Mouse (Mus musculus) small intestine, adult 2 months (tissue): ENCODE measurements around the gene Pigo. TPM values are rescaled to one million over a fixed set of nuclear protein-coding genes. Genes with fewer than 3 reads are reported as not detected.

ENCODE experiments used
- H3K27ac ChIP-seq: fragments of 200-500 bp; 2 replicates; pipeline ENCODE4 v1.5.1; 2012; ENCODE audit warnings: low read depth, low read length, control low read depth, inconsistent platforms; ENCODE audit not compliant: insufficient read depth
- H3K27me3 ChIP-seq: fragments of 200-500 bp; 2 replicates; pipeline ENCODE4 v1.6.1; 2012; ENCODE audit warnings: mild to moderate bottlenecking, moderate library complexity, low read length, inconsistent platforms; ENCODE audit not compliant: control insufficient read depth, insufficient read depth
- H3K36me3 ChIP-seq: fragments of 200-500 bp; 2 replicates; pipeline ENCODE4 v1.6.1; 2012; ENCODE audit warnings: mild to moderate bottlenecking, low read length, control low read depth, inconsistent platforms; ENCODE audit not compliant: control insufficient read depth, insufficient read depth
- H3K4me1 ChIP-seq: fragments of 200-500 bp; 2 replicates; pipeline ENCODE4 v1.6.1; 2012; ENCODE audit warnings: low read length, inconsistent platforms, mixed read lengths; ENCODE audit not compliant: control insufficient read depth, insufficient read depth, insufficient read length
- H3K4me3 ChIP-seq: fragments of 200-500 bp; 2 replicates; pipeline ENCODE4 v1.5.1; 2012; ENCODE audit warnings: low read depth, mild to moderate bottlenecking, control low read depth, inconsistent platforms, low read length, moderate library complexity
- CTCF ChIP-seq: fragments of 200-500 bp; IDR thresholded peaks from 2 replicates; pipeline ENCODE4 v1.5.1; 2012; ENCODE audit warnings: low read depth, mild to moderate bottlenecking, control low read depth, inconsistent platforms, low read length, moderate library complexity, mixed read lengths; ENCODE audit not compliant: insufficient replicate concordance, insufficient read length; ENCODE audit errors: extremely low read depth
- POLR2A ChIP-seq: fragments of 200-500 bp; IDR thresholded peaks from 2 replicates; pipeline ENCODE4 v1.6.1; 2012; ENCODE audit warnings: low read depth, mild to moderate bottlenecking, control low read depth, inconsistent platforms, low read length, moderate library complexity
- WGBS: fragments of 180-500 bp; shearing (Covaris S2); methylation state at CpG from one replicate; pipeline ENCODE4 v1.1.7; 2018; 5-methylcytosine and 5-hydroxymethylcytosine counted together
- polyA plus RNA-seq: library from polyadenylated mRNA; depleted of rRNA; stranded (reverse); fragments of >200 nt; gene quantifications from 2 replicates; pipeline ENCODE4 v1.2.3, GENCODE M21; 2012

Pigo gene
- polyA plus RNA-seq, 1 experiment = 30.6 TPM

DNA sequence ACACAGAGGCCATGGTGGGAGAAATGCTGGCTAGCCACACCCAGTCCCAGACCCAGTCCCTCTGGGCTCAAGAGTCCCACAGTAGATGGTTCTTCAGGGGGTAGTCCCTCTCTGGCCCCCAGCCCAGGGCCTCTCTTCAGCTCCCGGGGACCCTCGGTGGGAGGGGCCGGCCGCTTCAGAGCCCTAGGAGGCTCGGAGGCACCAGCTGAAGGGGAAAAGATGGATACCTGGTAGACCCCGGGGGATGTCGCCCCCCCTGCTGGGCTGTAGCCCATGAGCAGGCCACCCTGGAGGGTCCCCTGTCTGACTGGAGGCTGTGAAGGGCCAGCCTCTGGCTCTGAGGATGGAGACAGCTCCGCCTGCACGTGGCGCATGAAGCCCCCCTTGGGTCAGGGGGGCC, 10.7 kb upstream of the Pigo start:
- Histone ChIP-seq H3K27ac (no peak overlapping the region), H3K4me1 (peaks cover 16% of the 10 kb centered on the region; the same call in 1 of the 2 replicates), H3K27me3 (no peaks in the 10 kb centered on the region), H3K4me3 (no peak overlapping the region), H3K36me3 (peaks cover 32% of the 10 kb centered on the region)
- WGBS = 87% methylated on average over 10 of the region's 10 CpGs
- TF ChIP-seq POLR2A = no peak
- no peak for TF ChIP-seq CTCF

DNA sequence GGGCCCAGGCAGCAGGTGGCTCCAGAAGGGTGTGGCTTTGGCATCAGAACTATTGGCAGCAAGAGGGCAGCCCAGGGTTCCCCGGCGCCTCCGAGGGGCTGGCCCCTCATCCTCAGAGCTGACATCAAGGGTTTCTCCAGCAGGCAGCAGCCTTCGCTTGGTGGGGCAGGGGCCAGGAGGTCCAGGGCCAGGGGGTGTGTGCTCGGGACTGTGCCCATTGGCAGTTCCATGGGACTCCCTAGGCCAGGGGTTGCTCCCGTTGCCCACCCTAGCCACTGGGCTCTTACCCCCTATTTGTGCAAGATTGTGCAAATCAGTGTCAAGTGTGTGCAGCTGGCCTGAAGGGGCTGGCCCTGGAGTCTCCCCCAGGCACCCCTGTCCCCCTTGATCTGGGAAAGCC, 10.2 kb upstream of the Pigo start:
- Histone ChIP-seq H3K27me3 (no peaks in the 10 kb centered on the region), H3K36me3 (peaks cover 32% of the 10 kb centered on the region), H3K27ac (no peak overlapping the region), H3K4me1 (peaks cover 16% of the 10 kb centered on the region; the same call in 1 of the 2 replicates), H3K4me3 (no peak overlapping the region)
- WGBS = 54% methylated on average over 6 of the region's 6 CpGs
- no peak for TF ChIP-seq CTCF
- no peak for TF ChIP-seq POLR2A

DNA sequence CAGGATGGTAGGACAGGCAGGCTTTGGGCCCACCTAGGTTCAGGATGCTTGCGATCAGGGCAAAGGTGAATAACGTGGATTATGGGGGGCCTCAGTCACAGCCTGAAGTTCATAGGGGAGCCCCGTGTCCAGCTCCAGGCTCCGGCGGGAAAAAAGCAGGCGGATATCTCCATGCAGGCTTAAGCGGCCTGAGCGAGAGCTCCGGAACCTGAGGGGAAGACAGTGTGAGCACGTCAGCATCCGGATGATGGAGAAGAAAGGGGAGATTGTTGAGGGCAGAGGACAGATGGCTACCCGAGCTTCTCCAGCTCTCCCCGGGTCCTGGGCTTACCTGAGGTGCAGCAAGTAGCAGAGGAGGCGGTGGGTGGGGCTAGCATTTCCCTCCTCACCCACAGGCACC, 7.9 kb upstream of the Pigo start:
- Histone ChIP-seq H3K4me1 (peaks cover 14% of the 10 kb centered on the region; the same call in 1 of the 2 replicates), H3K4me3 (no peak overlapping the region), H3K36me3 (peaks cover 37% of the 10 kb centered on the region), H3K27me3 (no peaks in the 10 kb centered on the region), H3K27ac (no peak overlapping the region)
- TF ChIP-seq POLR2A (no peak), CTCF (no peak)
- 90% methylated on average over 14 of the region's 14 CpGs for WGBS

DNA sequence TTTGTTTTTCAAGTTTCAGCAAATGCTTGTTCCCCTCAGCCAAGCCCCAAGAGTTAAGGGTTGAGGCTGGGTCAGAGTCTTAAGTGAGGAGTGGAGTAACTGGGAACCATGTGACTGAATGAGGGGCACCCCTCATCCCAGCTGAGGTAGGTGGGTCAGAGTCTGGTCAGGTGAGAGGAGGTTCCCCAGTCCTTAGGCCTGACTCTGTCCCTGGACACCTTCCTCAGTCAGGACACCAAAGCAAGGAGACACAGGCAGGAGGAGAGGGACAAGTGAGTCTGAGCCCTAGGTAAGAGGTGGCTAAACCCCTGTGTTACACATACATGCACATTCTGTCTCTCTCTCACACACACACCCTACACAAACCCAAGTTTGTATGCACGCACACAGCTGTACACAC, 6.9 kb upstream of the Pigo start:
- Histone ChIP-seq H3K27ac (no peak overlapping the region), H3K4me3 (no peak overlapping the region), H3K4me1 (peaks cover 13% of the 10 kb centered on the region; the same call in 1 of the 2 replicates), H3K36me3 (peaks cover 42% of the 10 kb centered on the region), H3K27me3 (no peaks in the 10 kb centered on the region)
- WGBS = 86% methylated on average over 1 of the region's 1 CpGs
- TF ChIP-seq POLR2A (no peak), CTCF (no peak)

DNA sequence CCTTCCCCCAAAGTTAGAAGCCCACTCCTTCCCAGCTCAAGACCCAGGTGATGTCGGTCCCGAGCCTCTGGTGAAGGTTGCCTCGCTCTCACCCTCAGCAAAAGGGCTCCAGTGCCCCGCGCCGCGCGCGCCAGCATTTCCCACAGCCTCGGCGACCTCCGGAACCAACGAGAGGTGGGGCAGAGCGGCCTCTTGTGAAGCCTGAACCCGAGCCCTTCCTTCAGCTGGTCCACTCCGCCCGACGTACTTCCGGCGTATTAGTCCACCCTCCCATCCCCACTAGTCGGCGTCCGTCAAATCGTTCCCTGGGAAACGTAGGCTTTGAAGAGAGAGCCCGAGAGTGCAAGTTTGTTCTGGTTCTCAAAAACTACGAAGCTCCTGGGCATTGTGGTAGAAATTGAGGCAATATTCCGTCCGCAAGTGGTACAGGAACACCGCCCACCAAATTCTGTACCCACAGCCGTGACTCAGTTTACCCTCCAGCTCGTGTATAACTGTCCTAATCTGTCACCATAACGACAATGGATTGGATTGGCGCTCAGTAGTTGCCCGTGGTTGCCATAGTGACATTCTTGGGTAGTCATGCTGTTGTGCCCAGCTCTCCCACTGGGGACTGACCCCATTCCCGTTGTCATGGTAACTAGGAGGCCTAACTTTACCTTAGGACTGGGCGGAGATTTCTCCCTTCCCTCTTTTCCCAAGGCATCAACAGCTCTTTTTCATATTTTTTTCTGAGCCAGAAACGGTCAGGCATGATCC, 5.8 kb upstream of the Pigo start, which contains the start of gene Stoml2:
Gene Stoml2, minus strand, starts transcription at position 474 of the 759 bp plus-strand sequence.
- H3K27ac ChIP-seq = peak within 1 kb of the TSS; percentile 56
- peaks cover 37% of the 10 kb centered on the region for H3K36me3 ChIP-seq
- TF ChIP-seq POLR2A = peak; percentile 53
- peak; percentile 43; the same call in 1 of the 2 replicates for TF ChIP-seq CTCF
- peaks cover 7% of the 10 kb centered on the region; the same call in 1 of the 2 replicates for H3K4me1 ChIP-seq
- under 1% methylated on average over 38 of the region's 38 CpGs for WGBS
- peak within 1 kb of the TSS; percentile 91 for H3K4me3 ChIP-seq
- H3K27me3 ChIP-seq = no peaks in the 10 kb centered on the region

DNA sequence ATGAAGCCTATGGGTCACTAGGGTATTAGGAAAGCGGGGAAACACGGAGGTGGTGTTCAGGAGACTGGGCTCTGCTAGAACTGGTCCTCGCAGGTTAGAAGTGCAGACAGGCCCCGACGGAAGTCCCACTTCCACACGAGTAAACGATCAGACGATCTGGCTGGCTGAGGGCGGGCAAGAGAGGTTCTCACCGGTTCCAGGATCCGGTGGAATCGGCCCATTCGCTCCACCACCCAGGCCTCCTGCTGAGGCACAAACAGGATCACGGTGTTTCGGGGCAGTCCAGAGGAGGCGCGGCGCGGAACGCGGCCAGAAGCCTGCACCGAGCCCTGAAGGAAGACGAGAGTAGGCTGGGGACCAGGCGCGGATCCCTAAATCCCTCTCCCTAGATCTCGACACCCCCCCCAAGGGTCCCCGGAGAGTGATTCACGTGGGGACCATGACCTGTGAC, 5.2 kb upstream of the Pigo start:
- Histone ChIP-seq H3K4me1 (peaks cover 7% of the 10 kb centered on the region; the same call in 1 of the 2 replicates), H3K4me3 (peak overlapping the region; percentile 91), H3K27ac (peak overlapping the region; percentile 56), H3K36me3 (peaks cover 31% of the 10 kb centered on the region), H3K27me3 (no peaks in the 10 kb centered on the region)
- WGBS = 1% methylated on average over 28 of the region's 28 CpGs
- TF ChIP-seq POLR2A = no peak
- no peak for TF ChIP-seq CTCF

DNA sequence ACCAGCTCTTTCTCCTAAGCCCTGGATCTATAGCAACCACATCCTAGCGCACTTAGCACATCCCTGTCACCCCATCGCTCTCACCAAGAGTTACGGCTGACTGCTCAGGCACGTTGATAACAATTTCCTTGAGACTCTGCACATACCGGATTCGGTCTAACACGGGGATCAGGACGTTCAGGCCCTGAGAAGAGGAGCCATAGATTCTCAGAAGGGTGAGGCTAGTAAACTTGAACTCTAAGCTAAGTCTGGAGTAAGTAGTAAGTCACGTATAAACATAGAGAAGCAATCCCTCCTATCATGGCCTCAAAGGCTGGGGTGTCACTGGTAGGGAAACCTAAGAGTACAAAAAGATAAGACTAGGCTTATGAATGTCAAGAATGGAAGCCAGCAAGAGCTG, 4.7 kb upstream of the Pigo start:
- WGBS = 39% methylated on average over 9 of the region's 9 CpGs
- TF ChIP-seq CTCF (no peak), POLR2A (no peak)
- peak overlapping the region; percentile 91; the same call in 1 of the 2 replicates for H3K4me3 ChIP-seq
- H3K27me3 ChIP-seq = no peaks in the 10 kb centered on the region
- peaks cover 7% of the 10 kb centered on the region; the same call in 1 of the 2 replicates for H3K4me1 ChIP-seq
- H3K27ac ChIP-seq = no peak overlapping the region
- H3K36me3 ChIP-seq = peaks cover 28% of the 10 kb centered on the region
